Mouse (Mus musculus): ENCODE measurements around the gene Ntrk3.
A peak's percentile ranks its signal among the peaks of the same experiment; 100 is the strongest.

The Ntrk3 gene

GRCm38 (mm10) chr7:78361341-78362309 lies 376.2 kb downstream of the Ntrk3 start:
- DNase-seq (ENCODE audit: low spot score) = peak; percentile 83

GRCm38 (mm10) chr7:78347464-78347863 lies 390.3 kb downstream of the Ntrk3 start:
- DNase-seq (ENCODE audit: low spot score) = no peak

GRCm38 (mm10) chr7:78333422-78333821 lies 404.4 kb downstream of the Ntrk3 start:
- DNase-seq (ENCODE audit: low spot score) = no peak

- no peak for DNase-seq (ENCODE audit: low spot score)
These were observed 409.5 kb downstream of the Ntrk3 start for GRCm38 (mm10) chr7:78328301-78328700.

GRCm38 (mm10) chr7:78326185-78326584 lies 411.6 kb downstream of the Ntrk3 start:
- no peak for DNase-seq (ENCODE audit: low spot score)

DNA sequence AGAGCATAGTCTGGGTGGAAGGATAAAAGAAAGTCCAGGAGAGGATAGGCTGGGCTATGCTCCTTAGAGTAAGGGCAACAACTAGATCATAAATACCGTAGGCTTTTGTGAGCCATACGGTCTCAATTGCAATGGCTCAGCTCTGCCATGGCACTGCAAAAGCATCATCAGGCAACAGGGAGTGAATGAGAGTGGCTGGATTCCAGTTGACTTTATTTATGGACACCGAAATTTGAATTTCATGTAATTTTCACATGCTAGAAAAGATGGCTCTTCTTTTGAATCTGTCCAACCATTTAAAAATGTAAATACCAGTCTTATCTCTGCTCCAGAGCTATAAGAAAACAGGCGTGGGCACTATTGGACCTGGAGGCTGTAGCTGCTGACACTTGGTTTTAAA lies 419.2 kb downstream of the Ntrk3 start:
- no peak for DNase-seq (ENCODE audit: low spot score)

DNA sequence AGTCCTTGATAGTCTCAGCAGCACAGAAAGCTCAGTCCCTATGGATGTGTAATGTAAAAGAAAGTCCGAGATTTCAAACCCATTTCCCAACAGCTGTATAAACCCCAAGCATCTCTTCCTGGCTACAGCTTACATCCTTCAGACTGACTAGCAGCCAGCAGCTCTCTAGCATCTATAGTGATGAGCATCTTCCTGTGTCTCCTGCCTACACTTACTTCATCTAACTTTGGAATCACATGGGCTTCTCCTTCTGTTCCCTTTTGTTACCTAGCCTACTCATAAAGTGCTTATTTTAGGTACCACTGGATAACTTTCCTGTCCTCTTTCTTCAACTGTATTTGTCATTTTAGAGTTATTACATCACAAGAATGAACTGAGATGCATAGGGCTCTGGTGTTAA lies 432.0 kb downstream of the Ntrk3 start:
- no peak for DNase-seq (ENCODE audit: low spot score)

DNA sequence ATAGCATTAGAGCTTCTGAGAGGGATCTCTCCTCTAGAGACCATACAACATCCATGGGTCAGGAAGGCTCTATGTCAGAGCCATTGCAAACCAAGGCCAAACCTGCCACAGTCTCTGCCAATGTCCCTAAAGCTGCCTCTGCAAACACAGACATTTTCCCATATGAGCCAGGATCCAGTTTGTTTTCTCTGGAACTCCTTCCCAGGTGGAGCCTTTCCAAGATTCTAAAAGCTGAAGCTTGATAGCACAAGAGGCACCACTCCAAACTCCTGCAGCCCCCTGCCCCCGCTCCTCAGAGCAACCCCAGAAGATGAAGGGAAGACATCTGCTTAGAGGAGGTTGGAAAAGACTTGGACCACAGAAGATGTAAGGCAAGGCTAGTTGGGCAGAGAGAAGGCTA lies 432.8 kb downstream of the Ntrk3 start:
- DNase-seq (ENCODE audit: low spot score) = no peak

GRCm38 (mm10) chr7:78297290-78297689 lies 440.5 kb downstream of the Ntrk3 start:
- no peak for DNase-seq (ENCODE audit: low spot score)

DNA sequence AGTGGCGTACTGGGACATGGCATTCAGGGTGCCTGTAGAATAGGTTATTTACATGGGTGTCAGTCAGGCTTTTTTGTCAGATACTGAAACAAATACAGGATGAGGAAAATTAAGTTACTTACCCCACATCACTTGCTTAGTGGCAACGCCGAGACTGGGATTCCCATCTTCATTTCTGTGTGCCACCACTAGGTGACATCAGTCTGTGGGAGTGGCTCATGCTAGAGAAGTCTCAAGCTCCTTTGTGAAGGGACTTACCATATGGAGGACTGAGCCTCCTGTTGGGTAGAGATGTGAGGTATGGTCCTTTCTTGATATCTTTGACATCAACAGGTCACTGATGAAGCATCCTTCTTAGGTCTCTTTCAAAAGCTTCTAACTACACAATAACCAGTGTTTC lies 443.5 kb downstream of the Ntrk3 start:
- no peak for DNase-seq (ENCODE audit: low spot score)

DNA sequence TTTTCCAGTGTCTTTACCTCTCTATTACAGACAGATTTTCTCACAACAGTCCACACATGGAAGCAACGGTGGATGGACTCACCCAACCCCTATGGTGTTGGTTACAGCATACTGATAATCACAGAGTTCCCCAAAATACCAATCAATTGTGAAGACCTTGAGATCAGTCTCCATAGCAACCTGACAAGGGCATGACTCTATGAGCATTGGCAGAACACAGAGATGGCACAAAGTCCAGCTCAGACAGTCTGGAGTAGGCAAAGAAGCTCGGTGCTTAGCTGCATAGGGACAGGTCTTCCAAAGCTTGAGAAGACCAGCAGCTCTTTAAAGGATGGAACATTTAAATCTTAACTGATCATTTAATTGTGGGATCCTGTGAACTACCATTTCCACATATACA lies 447.6 kb downstream of the Ntrk3 start:
- no peak for DNase-seq (ENCODE audit: low spot score)

DNA sequence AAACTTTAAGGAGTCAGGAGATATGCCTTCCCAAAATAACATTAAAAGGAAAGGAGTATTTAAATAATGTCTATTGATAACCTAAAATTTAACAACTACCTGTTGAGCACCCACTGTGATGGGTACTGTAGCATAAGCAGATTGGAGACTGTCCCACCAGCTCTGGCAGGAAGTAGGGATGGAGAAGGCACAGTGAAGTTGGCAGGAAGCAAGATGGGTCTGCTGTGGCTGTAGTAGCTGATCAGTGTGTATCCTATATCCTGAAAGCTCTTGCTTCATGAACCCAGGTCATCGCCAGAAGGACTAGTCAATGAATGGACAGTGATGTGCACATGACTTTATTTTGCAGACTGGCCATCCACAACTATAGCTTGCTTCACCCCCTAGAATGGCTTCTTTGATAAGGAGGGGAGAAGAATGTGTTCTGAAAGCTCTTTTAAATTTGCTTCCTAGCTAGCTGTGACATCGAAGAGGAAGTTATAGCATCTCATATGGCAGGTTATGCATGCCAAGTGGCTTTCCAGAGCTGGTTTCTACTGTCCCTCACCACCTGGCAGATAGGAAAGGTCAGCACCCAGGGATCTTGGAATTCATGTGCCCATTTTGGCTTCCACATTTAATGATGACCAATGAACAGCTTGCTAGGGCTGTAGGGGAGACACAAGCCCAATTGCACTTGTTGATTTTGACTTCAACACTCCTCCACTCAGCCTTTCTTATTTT lies 451.1 kb downstream of the Ntrk3 start:
- no peak for DNase-seq (ENCODE audit: low spot score)

DNA sequence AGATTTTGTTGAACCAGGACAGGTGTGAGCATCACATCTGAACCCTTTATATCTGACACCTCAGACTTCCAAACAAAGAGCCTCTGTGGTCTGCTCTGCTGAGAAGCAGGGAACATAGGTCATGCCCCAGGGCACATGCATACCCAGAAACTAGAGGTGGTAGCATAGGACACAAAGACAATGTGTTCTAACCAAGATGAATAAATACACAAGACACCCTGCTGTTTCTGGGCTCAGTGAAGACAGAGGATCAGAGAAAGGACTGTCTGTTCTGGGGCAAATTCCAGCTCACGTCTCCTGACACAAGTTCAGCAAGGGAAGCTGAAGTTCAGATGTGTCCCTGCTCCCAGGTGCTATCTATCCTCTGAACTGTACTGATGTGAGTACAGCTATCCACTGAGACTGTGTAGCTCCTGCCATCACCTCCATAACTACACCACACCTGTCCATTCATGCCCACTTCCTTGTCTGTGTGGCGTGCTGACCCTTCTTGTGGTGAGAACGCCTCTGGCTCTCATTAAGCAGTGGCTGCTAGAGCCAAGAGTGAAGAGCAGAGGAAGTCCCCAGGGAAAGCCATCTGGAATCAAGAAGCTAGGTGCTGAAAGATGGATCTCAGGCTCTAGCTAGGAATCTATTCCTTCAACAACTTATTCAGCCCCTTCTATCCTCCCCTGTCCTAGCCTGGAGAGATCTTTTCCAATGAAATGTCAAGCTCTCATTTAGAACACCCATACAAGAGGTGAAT lies 468.1 kb downstream of the Ntrk3 start:
- DNase-seq (ENCODE audit: low spot score) = peak; percentile 90

- no peak for DNase-seq (ENCODE audit: low spot score)
These were observed 470.3 kb downstream of the Ntrk3 start for GRCm38 (mm10) chr7:78267461-78268007.

DNA sequence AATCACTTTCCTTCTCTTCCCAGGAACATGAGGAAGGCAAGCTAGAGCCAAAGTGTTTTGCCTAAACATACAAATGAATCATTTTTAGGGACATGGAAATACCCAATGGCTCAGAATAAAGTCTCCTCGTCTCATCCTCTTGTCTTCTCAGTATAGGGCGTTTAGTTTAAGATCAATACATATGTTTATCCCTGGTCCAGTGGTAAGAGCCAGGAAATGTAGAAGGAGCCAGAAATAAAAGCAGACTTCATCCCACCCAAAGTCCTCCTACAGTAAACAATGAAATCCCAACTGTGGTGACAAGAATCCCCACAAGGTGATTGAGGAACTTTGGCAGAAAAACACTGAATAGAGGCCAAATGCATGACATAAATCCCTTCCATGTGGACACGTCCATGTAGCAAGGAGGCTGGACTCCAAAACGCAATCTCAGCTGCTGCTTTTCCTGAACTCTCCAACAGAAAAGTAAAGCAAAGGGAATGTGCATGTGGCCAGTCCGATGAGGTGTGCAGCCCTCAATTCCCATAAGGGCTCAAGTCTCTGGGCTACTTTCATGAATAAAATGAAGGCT lies 473.3 kb downstream of the Ntrk3 start:
- no peak for DNase-seq (ENCODE audit: low spot score)

DNA sequence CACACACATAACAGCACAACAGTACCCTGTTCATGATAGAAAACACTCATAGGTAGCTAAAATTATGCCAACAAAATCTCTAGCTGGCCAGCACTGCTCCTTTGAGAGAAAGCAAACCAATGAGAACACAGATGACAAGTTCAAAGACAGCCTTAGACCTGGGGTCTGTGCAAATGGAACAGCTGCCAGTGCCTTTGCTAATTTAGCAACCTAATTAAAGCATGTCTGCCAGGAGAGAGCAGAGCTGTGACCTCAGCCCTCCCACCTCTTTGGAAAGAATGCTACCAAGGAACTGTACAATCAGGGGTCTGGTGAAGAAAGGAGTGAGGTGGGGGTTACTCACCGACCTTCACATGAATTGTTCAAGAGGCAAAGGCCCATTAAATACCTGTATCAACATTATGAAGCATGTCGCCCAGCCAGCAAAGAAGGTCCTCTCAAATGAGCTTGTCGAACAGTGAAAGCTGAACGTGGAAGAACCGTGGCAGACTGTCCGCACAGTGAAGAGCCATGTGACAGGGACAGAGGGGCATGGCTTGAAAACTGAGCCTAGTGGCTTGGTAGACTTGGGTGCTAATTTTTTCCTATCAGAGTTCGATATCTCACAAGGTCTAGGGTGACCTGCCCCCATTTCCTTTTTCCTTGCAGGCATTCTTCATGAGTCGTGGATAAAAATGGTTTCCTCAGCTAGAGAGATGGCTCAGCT lies 476.2 kb downstream of the Ntrk3 start:
- no peak for DNase-seq (ENCODE audit: low spot score)

DNA sequence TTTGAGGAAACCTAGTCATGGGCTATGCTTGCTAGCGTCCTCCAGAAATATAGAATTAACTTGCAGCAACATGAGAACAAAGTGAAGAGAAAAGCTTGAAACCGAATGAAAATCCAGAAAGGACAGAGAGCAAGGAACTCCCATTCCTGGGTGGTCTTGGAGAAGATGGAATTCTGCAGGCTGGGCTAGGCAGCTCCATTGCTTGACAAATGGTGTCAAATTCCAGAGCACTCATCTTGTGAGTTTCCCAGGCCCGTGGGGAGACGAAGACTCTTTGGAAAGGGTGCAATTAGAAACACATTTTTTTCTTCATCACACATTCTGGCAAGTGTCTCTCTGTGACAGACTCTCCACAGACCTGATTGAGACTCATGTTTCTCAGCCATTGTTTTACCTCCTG lies 479.7 kb downstream of the Ntrk3 start:
- DNase-seq (ENCODE audit: low spot score) = no peak

DNA sequence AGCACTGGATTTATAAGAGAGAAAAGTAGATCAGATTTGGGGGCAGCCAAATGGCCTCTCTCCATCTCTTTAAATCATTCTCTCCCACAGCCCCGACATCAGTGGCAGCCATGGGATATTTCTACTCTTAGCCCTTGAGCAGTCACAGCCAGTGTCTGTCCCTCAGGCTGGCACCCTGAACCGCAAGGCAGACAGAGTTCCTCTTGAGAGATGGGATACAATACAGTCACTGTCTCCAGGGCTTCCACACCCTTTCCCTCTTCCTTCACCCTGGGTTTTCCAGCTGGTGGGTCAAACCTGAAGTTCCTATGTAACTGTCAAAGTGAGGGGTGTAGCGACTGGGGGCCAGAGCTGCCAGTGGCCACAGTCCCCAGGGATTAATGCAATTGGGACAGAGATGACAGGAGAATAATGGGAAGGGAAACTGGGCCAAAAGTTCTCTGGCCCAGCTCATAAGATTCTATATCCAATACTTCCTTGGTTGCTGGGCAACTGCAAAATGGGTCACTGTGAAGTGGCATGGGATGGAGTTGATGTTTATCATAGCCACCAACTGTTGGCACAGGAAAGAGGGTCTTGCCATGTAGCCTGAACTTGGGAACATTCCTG lies 483.9 kb downstream of the Ntrk3 start:
- no peak for DNase-seq (ENCODE audit: low spot score)

- DNase-seq (ENCODE audit: low spot score) = no peak
These were observed 489.6 kb downstream of the Ntrk3 start for GRCm38 (mm10) chr7:78248119-78248642.

- DNase-seq (ENCODE audit: low spot score) = no peak
These were observed 498.8 kb downstream of the Ntrk3 start for GRCm38 (mm10) chr7:78239012-78239411.

GRCm38 (mm10) chr7:78221668-78222067 lies 516.1 kb downstream of the Ntrk3 start:
- no peak for DNase-seq (ENCODE audit: low spot score)

Measured in MN1 (cell line).